Mouse (Mus musculus) cerebellum, postnatal 36 days (tissue): ENCODE measurements around the gene Osbp.
A peak's percentile ranks its signal among the peaks of the same experiment; 100 is the strongest.

Source experiments
- DNase-seq, 2 experiments: peaks; one replicate each; pipeline ENCODE4 v3.0.0; 2021 to 2022; ENCODE audit warnings: mixed read lengths in 2 of 2

Osbp gene

DNA sequence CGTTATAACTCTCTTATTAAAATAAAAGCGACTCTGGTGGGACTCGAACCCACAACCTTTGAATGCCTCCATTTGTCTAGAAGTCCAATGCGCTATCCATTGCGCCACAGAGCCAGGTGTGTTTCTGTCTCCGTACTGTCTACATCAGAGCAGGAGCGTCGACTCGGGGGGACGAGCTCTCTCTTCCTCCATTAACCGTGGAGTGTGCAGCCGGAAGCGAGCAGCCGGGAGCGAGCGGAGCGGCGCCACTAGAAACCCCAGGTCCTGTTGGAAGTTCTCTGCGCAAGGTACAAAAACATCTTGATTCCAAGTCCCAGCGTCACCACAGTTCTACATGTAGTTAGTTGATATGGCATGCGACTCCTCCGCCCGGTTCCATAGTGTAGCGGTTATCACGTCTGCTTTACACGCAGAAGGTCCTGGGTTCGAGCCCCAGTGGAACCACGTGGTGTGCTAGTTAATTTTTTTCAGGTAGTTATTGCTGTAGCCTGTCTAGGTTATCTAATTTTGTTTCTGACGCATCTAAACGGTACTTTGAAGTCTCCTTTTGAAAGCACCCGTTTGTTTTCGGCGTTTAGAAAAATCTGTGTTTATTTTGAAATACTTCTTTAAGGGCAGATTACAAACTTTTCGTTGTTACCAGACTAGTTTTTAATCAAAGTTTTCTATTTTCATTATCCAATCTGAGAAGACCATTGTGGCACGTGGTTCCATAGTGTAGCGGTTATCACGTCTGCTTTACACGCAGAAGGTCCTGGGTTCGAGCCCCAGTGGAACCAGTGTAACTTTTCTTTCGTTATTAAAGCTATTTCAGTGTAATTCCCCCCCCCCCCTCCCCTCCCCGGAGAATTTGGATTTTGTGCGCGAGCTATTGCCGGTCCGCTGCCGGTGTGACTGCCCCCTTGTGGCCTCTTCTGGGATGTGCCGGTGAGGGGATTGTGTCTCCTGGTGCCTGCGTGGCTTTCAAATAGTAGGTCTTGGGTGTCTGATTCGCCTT lies 46.1 kb downstream of the Osbp start:
- DNase-seq, result peak; percentile 87 to 90

DNA sequence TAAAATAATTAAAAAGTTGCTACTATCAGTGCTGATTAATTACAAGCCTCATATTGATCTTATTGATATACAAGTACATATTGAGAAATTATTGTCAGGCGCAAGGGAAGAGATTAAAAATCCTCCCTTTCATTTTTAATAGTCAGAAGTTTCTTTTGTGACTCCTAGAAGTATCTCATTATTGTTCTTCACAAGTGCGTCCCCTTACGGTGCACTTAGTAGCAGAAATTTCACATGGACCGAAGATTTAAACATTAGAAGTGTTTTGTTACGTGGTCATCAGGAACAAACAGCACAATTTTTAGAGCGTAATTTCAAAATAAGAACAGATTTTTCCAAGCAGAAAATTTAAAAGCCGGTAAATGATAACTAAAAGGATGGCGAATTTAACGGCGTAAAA lies 46.9 kb downstream of the Osbp start:
- DNase-seq, result no peak

DNA sequence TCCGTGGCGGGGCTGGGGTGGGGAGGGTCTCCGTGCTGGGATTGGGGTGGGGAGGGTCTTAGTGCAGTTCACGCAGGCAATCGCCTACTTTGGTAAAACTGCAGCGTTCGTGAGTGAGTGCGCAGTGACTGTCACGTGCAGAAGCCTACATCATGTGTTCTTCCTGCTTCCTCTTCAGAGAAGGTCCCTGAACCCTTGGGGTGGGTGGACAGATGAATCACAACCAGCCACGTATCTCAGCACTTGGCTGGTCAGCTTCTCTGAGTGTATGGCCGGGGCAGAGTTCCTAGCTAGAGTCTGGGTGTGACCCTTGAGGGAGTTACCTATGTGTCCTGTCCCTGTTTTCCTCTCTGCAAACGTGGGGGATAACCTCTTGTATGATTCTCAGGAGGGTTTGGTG lies 47.5 kb downstream of the Osbp start:
- DNase-seq, result peak; percentile 23 to 30

DNA sequence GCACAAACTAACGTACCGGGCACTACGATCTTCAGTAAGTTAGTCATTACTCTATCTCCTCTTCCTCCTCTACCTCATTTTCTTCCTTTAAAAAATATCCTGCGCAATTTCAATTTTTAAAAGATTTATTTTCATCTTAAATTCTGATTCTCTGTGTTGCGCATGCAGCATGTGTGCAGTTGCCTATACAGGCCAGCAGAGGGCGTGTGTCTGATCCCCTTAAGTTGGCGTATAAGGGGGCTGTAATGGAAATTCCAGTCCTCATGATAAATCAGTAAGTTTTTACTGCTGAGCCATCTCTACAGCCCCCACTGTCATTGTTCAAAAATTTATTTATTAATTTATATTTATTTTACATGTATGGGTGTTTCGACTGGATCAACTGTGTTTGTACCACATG lies 50.0 kb downstream of the Osbp start:
- no peak for DNase-seq

DNA sequence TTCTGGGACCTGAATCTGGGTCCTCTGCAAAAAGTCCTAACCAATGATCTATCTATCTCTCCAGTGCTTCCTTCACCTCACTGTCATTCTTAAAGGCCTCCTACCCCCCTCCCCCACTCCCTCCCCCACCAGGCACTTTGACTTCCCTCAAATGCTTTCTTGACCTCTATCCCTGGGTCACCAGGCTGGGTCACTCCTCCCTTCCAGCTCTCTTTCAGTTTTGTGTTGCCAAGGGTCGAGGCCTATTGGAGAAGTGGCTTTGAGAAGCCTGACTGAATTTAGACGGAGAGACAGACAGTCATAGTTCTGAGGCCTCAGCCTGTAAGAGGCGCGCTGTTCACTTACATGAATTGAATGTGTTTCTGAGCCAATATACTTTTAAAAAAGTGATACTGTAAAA lies 50.5 kb downstream of the Osbp start:
- DNase-seq, result no peak

DNA sequence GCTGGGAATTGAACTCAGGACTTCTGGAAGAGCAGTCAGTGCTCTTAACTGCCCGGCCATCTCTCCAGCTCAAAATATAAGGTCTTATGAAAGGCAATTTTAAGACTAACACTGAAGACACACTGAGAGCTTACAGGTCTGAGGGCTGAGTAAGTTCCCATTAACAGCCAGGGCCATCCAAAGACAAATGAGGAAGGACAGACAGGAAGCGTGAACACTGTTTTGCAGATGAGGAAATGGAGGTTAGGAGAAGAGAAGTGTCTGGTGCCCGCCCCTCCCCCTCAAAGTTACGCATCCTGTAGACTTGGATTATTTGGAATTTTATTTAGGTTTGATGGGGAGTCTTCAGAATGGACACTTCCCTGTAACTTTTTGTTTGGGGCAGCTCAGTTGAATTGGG lies 58.4 kb downstream of the Osbp start:
- DNase-seq, result no peak

DNA sequence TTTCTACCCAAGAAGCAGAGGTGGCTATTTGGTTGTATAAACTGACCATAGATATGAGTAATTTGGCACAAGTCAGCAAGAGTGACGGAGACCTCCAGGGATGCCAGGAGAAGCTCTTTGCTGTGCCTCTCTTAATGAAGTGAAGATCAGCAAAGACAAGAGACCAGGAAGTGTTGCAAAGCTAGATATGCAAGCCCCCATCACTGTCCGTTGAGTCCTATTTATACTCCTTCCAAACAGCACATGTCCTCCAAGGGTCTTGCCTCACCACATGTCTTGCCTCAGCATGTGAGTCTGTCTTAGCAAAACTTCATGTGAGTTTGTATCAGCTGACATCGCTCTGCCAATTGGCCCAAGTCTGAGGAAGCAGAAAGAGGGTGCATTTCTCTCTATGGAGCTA lies 59.6 kb downstream of the Osbp start:
- DNase-seq, result no peak

DNA sequence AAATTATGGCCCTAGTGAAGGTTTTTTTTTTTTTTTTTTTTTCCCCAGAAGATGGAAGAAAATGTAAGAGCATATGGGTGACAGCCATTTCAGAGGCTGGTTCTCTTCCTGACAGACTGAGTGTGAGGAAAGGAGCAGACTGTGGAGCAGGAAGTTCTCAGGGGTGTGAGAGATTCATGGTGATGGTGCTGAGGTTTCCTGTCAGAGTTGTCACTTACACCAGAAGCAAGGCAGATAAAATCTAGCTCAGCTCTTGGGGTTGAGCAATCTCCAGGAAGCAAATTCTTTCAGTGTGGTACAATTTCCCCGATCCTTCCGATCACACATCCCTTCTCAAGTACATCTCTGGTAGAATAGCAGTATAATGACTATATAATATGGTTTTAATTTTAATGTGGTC lies 60.9 kb downstream of the Osbp start:
- no peak for DNase-seq

DNA sequence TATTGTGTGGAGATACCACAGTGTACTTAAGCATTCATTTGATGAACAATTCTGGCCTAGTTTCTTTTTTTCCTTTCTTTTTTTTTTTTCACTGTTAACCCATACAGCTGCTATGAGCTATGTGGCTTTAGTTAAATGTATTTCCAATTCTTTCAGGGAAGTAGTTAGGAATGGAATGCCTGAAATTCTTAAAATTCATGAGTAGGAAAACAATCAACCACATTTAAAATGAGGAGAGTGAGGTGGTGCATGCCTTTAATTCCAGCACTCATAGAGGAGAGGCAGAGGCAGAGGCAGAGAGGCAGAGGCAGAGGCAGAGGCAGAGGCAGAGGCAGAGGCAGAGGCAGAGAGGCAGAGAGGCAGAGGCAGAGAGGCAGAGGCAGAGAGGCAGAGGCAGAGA lies 72.0 kb downstream of the Osbp start:
- DNase-seq, result no peak

DNA sequence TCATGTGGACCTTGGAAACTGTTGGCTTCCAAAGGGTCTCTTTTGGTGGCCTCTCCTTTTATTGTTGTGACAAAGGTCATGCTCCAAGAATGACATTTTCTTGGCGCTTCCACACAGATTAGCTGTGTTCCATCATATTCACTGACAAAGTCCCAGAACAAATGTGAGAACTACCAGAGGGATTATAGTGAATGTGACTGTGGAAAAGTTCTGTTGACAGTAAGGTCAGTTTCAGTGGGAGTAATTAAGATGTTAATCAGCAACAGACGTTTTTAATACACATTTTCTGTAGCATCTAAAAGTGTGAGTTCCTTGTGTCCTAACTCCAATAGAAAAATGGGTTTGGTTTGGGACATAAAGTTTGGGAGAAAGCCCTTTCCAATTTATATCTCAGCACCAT lies 75.5 kb downstream of the Osbp start, which contains the start of gene Olfr1423:
Gene Olfr1423, minus strand, starts transcription at position 101 of the 400 bp plus-strand sequence.
- no peak for DNase-seq

DNA sequence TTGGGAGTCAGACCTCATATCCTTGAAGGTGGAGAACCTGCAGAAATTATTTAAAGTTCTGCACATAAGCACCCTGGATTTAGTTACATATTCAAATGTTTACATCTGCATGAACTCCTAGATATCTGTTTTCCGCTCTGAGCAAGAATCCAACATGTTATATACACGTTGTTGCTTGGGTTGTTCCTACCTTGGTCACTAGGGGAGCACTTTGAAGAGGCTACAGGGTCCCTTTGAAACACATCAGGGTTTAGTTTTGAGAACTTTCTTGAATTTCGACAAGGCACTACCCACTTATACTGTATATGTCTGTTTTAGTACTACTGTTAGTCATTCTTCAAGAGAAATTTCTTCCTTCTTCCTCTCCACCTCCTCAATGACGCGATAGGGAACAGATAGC lies 77.4 kb downstream of the Osbp start:
- DNase-seq, result no peak
